Mouse (Mus musculus): ENCODE data around the gene Tsnaxip1. TPM values are rescaled to one million over a fixed set of nuclear protein-coding genes. Genes with fewer than 3 reads are reported as not detected.
"Not testable (repeated sequence)": the region's sequence is repeated elsewhere in the genome, so short reads cannot be mapped to it uniquely, and the experiment has no call there.

Gene Tsnaxip1
- total RNA-seq, 2 experiments from 2014 or later, result not detected

DNA sequence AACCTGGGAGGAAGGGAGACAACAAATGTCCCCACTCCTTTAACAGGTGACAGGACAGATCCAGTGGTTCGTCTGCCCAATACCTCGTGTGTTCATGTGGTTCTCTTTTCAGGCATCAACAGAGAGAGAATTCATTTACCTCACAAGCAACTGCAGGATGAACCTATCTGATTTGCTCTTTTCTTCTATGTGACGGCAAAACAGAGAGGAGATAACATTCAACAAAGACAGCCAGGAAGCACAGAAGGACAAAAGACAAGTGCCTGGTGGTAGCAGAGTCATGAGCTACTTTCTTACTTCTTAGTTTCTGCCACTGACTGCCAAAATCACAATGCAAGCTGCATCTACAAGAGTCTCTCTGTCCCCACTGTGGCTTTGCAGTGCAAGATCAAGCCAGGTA is 16.0 kb upstream of the Tsnaxip1 start:
- intact Hi-C loops (cut with DNase I), result no loop called here
- DNase-seq (ENCODE audit: low spot score in 2 of 2), result no peak

DNA sequence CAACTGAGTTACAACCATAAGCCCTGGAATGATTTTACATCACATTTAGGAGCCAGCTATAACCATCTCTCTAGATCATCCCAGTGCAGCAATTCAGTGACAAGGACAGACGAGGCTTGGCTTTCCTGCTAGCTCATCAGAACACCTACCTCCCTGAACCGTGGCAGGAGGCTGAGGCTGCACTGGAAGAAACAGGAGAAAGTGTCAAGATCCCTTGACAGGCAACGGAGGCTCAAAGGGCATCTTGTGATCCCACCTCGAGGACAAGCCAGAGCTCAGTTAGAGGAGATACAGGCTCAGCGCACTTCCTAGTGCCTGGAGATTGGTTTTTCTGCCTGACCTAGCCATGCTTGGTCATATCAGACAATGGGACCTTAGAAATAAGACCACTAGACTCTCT is 15.0 kb upstream of the Tsnaxip1 start:
- no peak for DNase-seq (ENCODE audit: low spot score in 2 of 2)
- intact Hi-C loops (cut with DNase I), result no loop called here

DNA sequence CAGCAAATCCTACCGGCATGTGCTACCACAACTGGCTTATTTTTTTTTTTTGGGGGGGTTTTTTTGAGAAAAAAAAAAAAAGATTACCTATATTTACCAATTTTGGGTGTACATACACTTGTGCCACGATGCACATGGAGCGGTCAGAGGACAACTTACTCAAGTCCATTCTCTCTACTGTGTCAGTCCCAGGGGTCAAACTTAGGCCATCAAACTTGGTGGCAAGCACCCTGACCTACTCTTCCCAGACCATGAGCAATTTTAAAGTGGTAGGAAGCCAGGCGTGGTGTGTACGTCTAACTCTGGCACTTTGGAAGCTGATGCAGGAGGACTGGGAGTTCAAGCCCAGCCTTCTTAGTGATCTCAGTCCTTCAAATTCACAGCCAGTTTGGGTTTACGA is 14.3 kb upstream of the Tsnaxip1 start:
- DNase-seq (ENCODE audit: low spot score in 2 of 2), result no peak
- intact Hi-C loops (cut with DNase I), result no loop called here

DNA sequence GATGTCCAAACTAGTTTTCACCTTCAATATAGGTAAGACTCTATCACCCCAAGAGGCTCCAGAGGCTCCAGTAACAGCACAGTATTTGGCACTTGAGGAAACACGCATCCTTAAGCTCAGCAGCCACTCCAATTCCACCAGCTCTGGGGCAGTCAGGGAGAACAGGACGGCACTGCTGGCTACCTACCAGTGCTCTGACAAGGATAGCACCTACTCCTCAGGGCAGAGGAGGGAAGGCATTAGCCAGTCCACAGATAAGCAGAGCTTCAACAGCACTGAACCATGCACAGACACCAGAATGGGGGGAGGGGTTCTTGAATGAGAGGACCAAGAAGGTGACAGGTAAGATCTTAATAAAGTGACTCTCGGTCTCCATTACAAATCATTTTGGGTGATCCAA is 7.9 kb upstream of the Tsnaxip1 start:
- no peak for DNase-seq (ENCODE audit: low spot score in 2 of 2)
- intact Hi-C loops (cut with DNase I), result no loop called here

DNA sequence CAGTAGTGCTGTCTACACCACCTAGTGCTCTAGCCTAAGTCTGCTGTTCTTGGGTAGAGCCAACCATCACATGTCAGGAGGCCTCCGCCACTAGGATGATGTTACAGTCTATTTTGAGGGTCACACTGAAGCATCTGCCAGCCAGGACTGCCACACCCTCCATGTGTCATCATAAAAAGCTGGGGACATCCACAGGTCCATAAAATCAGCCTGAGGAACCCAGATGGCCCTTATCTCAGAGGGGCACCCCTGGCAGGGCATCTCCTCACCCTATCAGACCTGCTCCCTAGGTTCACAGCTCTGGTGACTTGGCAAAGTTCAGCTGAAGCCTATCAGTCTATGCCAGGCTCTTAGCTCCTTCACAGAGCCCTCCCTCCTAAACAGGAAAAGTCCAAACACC is 6.6 kb upstream of the Tsnaxip1 start:
- intact Hi-C loops (cut with DNase I), result no loop called here
- DNase-seq (ENCODE audit: low spot score in 2 of 2), result no peak

DNA sequence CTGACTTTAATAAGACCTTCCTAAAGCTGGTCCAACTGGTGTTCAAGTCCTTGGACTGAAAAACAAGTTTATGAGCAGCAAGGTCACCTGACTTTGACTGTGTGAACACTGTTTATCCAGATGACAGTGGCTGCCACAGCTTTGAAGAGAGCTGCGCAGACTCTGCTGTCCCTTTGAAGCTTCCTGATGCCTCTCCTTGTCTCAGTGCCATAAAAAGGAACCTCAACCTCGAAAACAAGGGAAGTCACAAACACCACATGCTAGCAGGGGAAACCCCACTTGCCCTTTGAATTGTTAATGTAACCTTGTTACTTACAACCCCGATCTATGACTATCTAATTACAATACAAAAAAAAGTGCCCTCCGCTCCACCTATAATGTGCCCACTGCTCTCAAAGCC is 2.0 kb upstream of the Tsnaxip1 start:
- DNase-seq (ENCODE audit: low spot score in 2 of 2), result no peak

DNA sequence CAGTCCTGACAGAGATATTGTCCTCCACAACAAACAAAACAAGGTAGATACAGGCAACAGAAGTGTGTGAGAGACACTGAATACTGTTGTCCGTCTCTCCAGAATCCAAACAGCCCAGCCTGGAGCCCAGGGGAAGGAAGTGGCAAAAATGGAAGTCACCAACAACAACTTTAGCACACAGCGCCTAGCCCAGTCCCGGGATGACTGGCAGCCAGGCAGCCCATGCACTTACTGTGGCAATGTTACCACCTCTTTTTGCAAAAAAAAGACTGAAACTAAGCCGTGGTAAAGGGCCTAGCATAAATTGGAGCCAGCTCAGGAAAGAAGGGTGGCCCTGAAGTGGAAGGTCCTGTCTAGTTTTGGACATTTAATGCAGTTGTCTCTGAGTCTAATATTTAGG is 1.2 kb upstream of the Tsnaxip1 start:
- DNase-seq (ENCODE audit: low spot score in 2 of 2), result no peak
- intact Hi-C loops (cut with DNase I), result loop anchor here (5.0 kb wide), 1 partner anchor 114 kb away; no protein-coding TSS in a partner anchor

More for the DNA sequence above, 2.0 kb upstream of the Tsnaxip1 start:
- intact Hi-C loops (cut with DNase I), result loop anchor here (5.0 kb wide), 1 partner anchor 113 kb away; no protein-coding TSS in a partner anchor

DNA sequence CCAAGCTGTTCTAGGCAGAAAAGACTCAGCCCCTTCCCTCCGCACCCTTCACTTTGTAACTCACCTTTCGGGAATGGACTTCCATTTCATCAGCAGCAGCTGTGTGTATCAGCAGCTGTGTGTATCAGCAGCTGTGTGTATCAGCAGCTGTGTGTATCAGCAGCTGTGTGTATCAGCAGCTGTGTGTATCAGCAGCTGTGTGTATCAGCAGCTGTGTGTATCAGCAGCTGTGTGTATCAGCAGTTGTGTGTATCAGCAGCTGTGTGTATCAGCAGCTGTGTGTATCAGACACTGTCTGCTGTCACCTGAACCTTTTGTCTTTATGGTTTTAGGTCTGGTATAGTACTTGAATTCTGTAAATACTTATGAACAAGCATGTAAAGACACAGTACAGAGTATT is 6.2 kb downstream of the Tsnaxip1 start:
- intact Hi-C loops (cut with DNase I), result loop anchor here (10.0 kb wide), 1 partner anchor 191 kb away; no protein-coding TSS in a partner anchor
- not testable (repeated sequence) for DNase-seq (ENCODE audit: low spot score in 2 of 2)

DNA sequence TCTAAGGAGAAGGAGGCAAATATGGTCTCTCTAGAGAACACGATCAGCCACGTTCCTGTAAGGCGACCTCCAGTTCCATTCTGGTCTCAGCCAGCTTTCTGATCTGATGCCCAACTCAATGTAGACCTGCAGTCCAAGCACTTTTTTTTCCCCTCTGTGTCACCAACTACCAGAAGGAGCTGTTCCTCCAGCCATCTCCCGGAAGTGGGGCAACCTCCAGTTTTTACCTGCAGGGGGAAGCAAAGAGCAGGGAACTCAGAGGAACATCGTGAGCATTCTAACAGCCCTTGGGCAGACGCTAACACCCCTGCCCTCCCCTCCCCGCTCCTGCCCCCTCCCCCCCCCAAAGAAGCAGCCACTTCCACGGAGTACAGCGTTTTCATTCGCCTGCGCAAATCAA is 7.8 kb downstream of the Tsnaxip1 start:
- intact Hi-C loops (cut with DNase I), result loop anchor here (5.0 to 10.0 kb wide), 2 partner anchors 97 to 189 kb away; partner anchors contain the start of gene Ctrl
- DNase-seq (ENCODE audit: low spot score in 2 of 2), result peak; percentile 36 to 71

DNA sequence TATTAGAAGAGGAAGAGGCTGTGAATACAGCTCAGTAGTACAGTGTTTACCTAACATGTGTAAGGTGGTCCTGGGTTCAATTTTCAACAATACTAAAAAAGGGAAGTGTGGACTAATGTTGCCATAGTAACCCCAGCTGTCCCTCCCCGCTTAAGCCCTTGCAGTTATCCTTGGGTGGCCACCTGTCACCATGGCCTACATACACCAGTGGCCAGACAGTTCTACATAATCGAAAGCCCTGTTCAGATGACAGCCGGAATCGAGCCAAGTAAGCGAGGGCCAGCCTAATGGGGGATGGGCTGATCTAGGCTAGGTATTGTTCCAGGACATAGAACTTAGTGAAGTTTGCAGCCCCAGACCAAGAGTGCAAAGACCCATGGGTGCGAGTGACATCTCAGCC is 9.5 kb downstream of the Tsnaxip1 start:
- DNase-seq (ENCODE audit: low spot score in 2 of 2), result no peak
- intact Hi-C loops (cut with DNase I), result loop anchor here (5.0 to 10.0 kb wide), 2 partner anchors 95 to 188 kb away; partner anchors contain the start of gene Ctrl

DNA sequence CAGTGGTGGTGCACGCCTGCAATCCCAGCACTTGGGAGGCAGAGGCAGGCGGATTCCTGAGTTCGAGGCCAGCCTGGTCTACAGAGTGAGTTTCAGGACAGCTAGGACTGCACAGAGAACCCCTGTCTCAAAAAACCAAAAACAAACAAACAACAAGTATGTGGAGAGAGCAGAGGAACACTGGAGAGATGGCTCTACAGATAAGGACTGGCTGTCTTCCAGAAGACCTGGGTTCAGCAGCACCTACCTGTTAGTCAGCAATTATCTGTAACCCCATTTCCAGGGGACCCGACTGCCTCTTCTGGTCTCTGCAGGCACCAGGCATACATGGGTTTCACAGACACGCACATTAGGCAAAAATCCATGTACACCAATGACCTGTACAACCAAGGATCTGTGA is 11.7 kb downstream of the Tsnaxip1 start:
- intact Hi-C loops (cut with DNase I), result loop anchor here (5.0 to 10.0 kb wide), 2 partner anchors 93 to 186 kb away; partner anchors contain the start of gene Ctrl
- no peak for DNase-seq (ENCODE audit: low spot score in 2 of 2)

DNA sequence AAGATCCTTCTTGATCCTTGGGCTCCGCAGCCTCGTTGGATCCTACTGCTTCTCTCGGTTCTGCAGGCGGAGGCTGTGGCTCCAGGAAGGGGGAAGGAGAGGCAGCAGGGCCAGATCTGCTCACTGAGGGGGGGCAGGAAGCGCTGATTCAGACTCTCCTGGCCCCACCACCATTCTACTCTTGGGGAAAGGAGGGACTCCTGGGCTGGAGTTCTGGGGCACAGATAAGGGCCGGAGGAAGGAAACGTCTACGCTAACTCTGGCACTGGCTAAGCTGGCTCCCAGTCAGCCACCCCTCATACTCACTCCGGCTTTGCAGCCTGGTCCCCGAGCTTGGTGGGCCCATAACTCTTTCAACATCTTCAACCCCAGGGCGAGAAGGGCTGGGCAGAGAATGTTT is 19.1 kb downstream of the Tsnaxip1 start:
- DNase-seq (ENCODE audit: low spot score in 2 of 2), result no peak
- intact Hi-C loops (cut with DNase I), result no loop called here

DNA sequence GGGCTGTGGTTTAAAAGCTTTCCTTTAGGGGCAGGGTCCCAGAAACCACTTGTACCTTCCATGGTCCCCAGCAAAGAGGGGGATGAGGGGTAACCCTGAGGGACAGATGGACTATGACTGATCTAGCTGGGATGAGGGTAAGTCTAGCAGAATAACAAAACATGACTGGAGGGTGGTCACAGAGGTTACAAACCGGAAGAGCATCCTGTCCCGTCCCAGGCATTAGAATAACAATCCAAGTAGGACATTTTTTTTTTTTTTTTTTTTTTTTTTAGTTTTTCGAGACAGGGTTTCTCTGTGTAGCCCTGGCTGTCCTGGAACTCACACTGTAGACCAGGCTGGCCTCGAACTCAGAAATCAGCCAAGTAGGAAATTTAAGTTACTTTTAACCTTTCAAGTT is 22.5 kb downstream of the Tsnaxip1 start:
- intact Hi-C loops (cut with DNase I), result loop anchor here (5.0 kb wide), 1 partner anchor 82 kb away; the partner anchor contains the start of gene Ctrl
- DNase-seq (ENCODE audit: low spot score in 2 of 2), result no peak

DNA sequence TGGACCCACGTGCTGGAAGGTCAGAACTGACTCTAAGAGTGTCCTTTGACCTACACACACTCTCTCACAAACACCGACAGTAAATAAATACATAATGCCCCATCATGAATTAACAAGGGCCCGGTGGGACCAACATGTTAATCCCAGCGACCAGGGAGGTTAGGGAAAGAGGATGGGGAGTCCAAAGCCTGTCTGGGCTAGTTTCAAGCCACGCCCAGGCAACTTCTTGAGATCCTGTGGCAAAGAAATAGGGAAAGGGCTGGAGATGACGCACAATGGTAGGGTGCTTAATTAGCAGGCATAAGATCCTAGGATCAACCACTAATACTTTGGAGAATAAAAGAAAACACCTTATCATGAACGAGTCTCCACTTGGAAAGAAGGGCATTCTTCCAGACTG is 23.1 kb downstream of the Tsnaxip1 start:
- no peak for DNase-seq (ENCODE audit: low spot score in 2 of 2)
- intact Hi-C loops (cut with DNase I), result loop anchor here (5.0 kb wide), 1 partner anchor 82 kb away; the partner anchor contains the start of gene Ctrl

DNA sequence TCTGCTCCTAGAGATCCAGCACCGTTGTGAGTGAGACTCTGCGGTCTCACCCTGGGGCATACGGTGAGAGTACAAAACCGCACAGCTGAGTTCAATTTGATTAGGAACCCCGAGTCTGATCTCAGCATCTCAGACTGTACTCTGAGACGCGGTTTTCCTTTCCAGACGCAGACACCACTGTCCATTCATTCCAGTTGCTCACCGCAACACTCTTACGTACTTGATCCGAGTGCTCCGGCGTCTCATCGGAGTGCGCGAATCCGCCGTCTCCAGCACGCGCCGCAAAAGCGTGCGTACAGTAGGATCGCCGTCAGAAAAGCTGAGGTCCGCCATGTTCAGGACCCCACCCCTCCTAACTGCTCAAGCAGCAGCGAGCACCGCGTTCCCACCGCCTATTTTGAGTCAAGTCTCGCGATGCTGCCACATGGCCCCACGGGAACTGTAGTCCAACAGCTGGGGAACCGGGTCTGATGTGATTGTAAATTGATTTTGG is 24.2 kb downstream of the Tsnaxip1 start:
- intact Hi-C loops (cut with DNase I), result loop anchor here (5.0 kb wide), 1 partner anchor 81 kb away; the partner anchor contains the start of gene Ctrl
- DNase-seq (ENCODE audit: low spot score in 2 of 2), result peak; percentile 89 to 94

DNA sequence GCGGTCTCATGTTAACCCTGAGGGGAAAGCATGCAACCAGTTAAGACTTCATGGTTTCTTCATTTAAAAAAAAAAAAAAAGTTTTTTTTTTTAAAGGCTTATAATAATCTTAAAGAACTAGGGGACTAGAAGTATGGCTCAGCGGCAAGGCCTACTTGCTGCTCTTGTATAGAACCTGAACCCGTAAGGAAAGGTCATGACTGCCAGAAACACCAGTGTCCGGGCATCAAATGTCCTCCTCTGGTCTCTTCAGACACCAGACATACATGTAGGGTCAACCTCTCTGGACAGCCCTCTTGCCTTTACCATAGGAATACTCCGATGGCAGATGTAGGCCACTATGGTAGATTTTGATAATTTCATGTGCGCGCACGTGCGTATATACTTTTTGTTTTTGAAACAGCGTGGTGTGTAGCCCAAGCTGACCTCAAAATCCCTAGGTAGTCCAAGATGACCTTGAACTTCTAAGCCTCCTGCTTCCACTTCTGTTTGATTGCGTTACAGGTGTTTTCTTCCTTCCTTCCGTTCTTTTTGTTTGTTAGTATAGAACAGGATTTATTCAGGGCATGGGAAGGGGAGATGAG is 24.7 kb downstream of the Tsnaxip1 start:
- intact Hi-C loops (cut with DNase I), result loop anchor here (5.0 kb wide), 1 partner anchor 80 kb away; the partner anchor contains the start of gene Ctrl

DNA sequence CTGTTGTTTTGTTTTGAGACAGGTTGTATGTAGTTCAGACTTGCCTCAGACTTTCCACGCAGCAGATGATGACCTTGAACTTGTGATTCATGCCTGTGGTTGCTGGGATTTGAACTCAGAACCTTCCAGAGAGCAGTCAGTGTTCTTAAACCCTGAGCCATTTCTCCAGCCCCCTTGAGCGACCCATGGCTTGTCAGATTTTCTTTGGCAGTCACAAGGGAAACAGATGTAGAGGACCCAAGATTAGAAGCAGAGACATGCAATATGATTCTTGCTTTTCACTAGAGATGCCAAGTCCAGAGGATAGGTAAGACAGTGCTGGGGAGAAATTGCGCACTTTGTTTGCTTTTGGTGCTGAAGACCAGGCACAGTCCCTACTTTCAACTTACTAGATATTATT is 25.6 kb downstream of the Tsnaxip1 start, which contains the start of gene Cenpt:
Gene Cenpt, minus strand, starts transcription at position 101 of the 400 bp plus-strand sequence.
- no peak for DNase-seq (ENCODE audit: low spot score in 2 of 2)
- intact Hi-C loops (cut with DNase I), result loop anchor here (5.0 kb wide), 1 partner anchor 79 kb away; the partner anchor contains the start of gene Ctrl

More for the DNA sequence above, 24.7 kb downstream of the Tsnaxip1 start:
- DNase-seq (ENCODE audit: low spot score in 2 of 2), result no peak

DNA sequence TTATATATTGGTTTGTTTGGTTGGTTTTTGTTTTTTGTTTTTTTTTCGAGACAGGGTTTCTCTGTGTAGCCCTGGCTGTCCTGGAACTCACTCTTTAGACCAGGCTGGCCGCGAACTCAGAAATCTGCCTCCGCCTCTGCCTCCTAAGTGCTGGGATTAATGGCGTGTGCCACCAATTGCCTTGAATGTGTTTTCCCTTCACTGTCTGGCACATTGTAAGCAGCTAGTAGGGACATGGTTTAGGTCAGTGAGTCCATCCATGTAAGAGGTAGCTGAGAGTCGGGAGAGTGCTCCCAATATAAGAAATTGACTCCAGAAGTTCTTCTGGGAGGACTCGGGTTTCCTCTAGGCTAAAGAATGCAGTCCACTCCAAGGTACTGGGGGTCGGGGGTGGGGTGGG is 26.8 kb downstream of the Tsnaxip1 start:
- intact Hi-C loops (cut with DNase I), result loop anchor here (5.0 kb wide), 1 partner anchor 78 kb away; the partner anchor contains the start of gene Ctrl
- DNase-seq (ENCODE audit: low spot score in 2 of 2), result no peak

DNA sequence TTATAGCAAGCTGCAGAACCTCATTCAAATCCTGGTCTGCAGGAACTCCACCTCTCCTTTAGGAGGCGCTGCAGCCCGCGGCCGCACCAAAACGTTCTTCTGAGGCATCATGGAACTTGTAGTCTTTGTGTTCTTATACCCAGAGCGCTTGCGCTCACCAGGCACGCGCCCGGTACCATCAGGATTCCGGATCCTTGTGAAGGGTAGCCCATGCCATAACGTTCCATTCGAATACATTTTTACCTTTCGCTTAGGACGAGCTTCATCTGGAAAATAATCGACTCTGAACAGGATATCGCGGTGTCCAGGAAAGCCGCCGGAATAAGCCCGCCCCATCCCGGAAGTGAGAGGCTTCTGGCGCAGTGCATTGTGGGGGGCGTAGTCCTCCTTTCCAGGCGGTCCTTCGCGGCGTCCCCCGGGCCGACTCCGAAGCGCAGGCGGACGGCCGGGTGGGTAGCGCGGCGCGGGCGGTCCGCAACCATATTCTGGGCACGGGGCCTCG is 27.2 kb downstream of the Tsnaxip1 start, which contains the start of gene Thap11:
Gene Thap11, plus strand, starts transcription at position 418 of the 502 bp plus-strand sequence.
- intact Hi-C loops (cut with DNase I), result loop anchor here (5.0 kb wide), 2 partner anchors 78 to 142 kb away; partner anchors contain the start of gene Ctrl
- peak; percentile 92 to 94 for DNase-seq (ENCODE audit: low spot score in 2 of 2)
